Mouse (Mus musculus) B cell, adult 67 days (primary cell): ENCODE measurements around the gene Aqp12. TPM values are rescaled to one million over a fixed set of nuclear protein-coding genes. Genes with fewer than 3 reads are reported as not detected.

ENCODE experiments used
- total RNA-seq, 2 experiments: library from RNA; stranded (reverse); gene quantifications; 4 replicates each; pipeline ENCODE4 v1.2.4; 2023

Gene Aqp12
- total RNA-seq, result not detected

GRCm38 (mm10) chr1:93006061-93006460 is at the start of gene Aqp12:
Aqp12 (plus strand) TSS chr1:93006334.

Other genes with a start within 250 kb of the Aqp12 start
- gene Gpc1, start 174.7 kb upstream of the Aqp12 start, total RNA-seq, result not detected
- gene Ankmy1, start 103.4 kb upstream of the Aqp12 start, total RNA-seq, result under 1 TPM; 0.36 to 0.52 TPM
- gene Dusp28, start 99.4 kb upstream of the Aqp12 start, total RNA-seq, result 1 to 10 TPM; 5.1 to 7.4 TPM
- 100 to 1,000 TPM; 109 to 110 TPM for gene Rnpepl1, start 95.6 kb upstream of the Aqp12 start, total RNA-seq
- gene Capn10, start 72.0 kb upstream of the Aqp12 start, total RNA-seq, result 10 to 100 TPM; 27.0 to 30.9 TPM
- 1 to 10 TPM in 1 of 2 experiments, under 1 TPM in 1; 0.74 to 2.2 TPM for gene Gpr35, start 55.5 kb upstream of the Aqp12 start, total RNA-seq
- not detected for gene Kif1a, start 95.6 kb downstream of the Aqp12 start, total RNA-seq
- gene Agxt, start 128.9 kb downstream of the Aqp12 start, total RNA-seq, result not detected
- gene 2310007B03Rik, start 154.6 kb downstream of the Aqp12 start, total RNA-seq, result not detected
- not detected for gene Crocc2, start 162.4 kb downstream of the Aqp12 start, total RNA-seq
- gene Sned1, start 229.5 kb downstream of the Aqp12 start, total RNA-seq, result 1 to 10 TPM in 1 of 2 experiments, under 1 TPM in 1; 0.61 to 1.0 TPM